Mouse (Mus musculus) embryo, embryonic 9.5 days (tissue): ENCODE results near the gene Tex22.

Experiments used
- DNase-seq: peaks from one replicate; pipeline ENCODE4 v3.0.0-alpha.2; 2017; ENCODE audit errors: extremely low spot score

The Tex22 gene

GRCm38 (mm10) chr12:113137260-113138213 lies 63.2 kb downstream of the Tex22 start:
- DNase-seq: no peak

GRCm38 (mm10) chr12:113138291-113138690 lies 64.0 kb downstream of the Tex22 start:
- no peak for DNase-seq
